Mouse (Mus musculus) kidney, embryonic 14.5 days (tissue): ENCODE results near the gene Wdr61. TPM values are rescaled to one million over a fixed set of nuclear protein-coding genes. Genes with fewer than 3 reads are reported as not detected.

Experiments used
- ATAC-seq: fragments of 200-750 bp; cut with Nextera tagmentation; 2 replicates; pipeline ENCODE4 v1.8.0; 2017; ENCODE audit warnings: moderate number of reproducible peaks, mild to moderate bottlenecking, moderate TSS enrichment, moderate library complexity; ENCODE audit not compliant: low FRiP score, low TSS enrichment
- H3K27ac ChIP-seq: fragments of 300-500 bp; sonication (generic); 2 replicates; pipeline ENCODE4 v1.5.1; 2014; ENCODE audit warnings: low read depth, mild to moderate bottlenecking, low read length, moderate library complexity, mixed read lengths
- H3K27me3 ChIP-seq: fragments of 300-500 bp; sonication (generic); 2 replicates; pipeline ENCODE4 v1.6.1; 2014; ENCODE audit warnings: mild to moderate bottlenecking, low read length; ENCODE audit not compliant: control insufficient read depth, insufficient read depth
- H3K36me3 ChIP-seq: fragments of 300-500 bp; sonication (generic); 2 replicates; pipeline ENCODE4 v1.6.1; 2014; ENCODE audit warnings: low read length, mixed read lengths; ENCODE audit not compliant: control insufficient read depth, insufficient read depth
- H3K4me1 ChIP-seq: fragments of 300-500 bp; sonication (generic); 2 replicates; pipeline ENCODE4 v1.6.1; 2014; ENCODE audit warnings: low read length, mixed read lengths; ENCODE audit not compliant: control insufficient read depth, insufficient read depth
- H3K4me2 ChIP-seq: fragments of 300-500 bp; sonication (generic); replicated peaks from 2 replicates; pipeline ENCODE4 v1.6.1; 2014; ENCODE audit warnings: low read depth, mild to moderate bottlenecking, low read length
- H3K4me3 ChIP-seq: fragments of 300-500 bp; sonication (generic); 2 replicates; pipeline ENCODE4 v1.5.1; 2014; ENCODE audit warnings: mild to moderate bottlenecking, low read length
- H3K9ac ChIP-seq: fragments of 300-500 bp; sonication (generic); 2 replicates; pipeline ENCODE4 v1.6.1; 2014; ENCODE audit warnings: low read depth, mild to moderate bottlenecking, low read length, moderate library complexity
- H3K9me3 ChIP-seq: fragments of 300-500 bp; sonication (generic); 2 replicates; pipeline ENCODE4 v1.6.1; 2016; ENCODE audit warnings: low read length; ENCODE audit not compliant: control insufficient read depth
- WGBS: fragments of 180-500 bp; shearing (Covaris S2); extraction: QIAGEN DNeasy Blood & Tissue Kit; methylation state at CpG from one replicate; pipeline ENCODE4 v1.1.7; 2014; 5-methylcytosine and 5-hydroxymethylcytosine counted together
- polyA plus RNA-seq: library from polyadenylated mRNA; unstranded; fragments of >200 nt; fragmentation: Nextera tagmentation; extraction: Ambion mirVana; gene quantifications from 2 replicates; pipeline ENCODE4 v1.2.1, GENCODE M21; 2014

Wdr61 gene
- polyA plus RNA-seq, result 162 and 192 TPM in 2 replicates

GRCm38 (mm10) chr9:54733921-54734638 lies at the start of gene Wdr61:
Gene Wdr61 (minus strand): TSS chr9:54734519.
- Histone ChIP-seq H3K9ac (peak within 1 kb of the TSS; percentile 80), H3K4me3 (peak within 1 kb of the TSS; percentile 85), H3K27me3 (no peaks in the 10 kb centered on the region), H3K36me3 (peaks cover 15% of the 10 kb centered on the region; the same call in 1 of the 2 replicates), H3K4me2 (peak within 1 kb of the TSS; percentile 76), H3K4me1 (peaks cover 9% of the 10 kb centered on the region), H3K27ac (no peak within 1 kb of the TSS), H3K9me3 (no peaks in the 10 kb centered on the region)
- peak; percentile 97 for ATAC-seq
- WGBS, result 2% methylated on average over 32 of the region's 32 CpGs

DNA sequence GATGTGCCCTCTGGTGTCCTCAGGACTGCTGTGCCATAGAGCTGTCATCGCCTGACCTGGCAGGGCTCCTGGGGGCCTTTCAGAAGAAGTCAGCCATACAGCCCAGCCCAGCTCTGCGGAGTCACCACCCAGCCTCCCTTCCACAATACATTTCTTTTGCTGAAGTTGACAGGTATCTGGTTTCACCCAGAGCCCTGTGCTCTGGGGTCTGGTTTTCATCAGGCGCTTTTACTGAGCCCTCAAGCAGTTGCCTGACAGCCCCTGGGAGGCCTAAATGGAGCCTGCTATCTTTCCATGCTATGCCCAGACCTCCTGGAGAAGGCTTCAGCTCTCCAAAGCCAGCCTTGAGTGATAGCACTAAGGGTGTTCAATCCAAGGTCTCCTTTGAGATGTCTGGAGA lies 49.7 kb upstream of the Wdr61 start:
- Histone ChIP-seq H3K9ac (no peak overlapping the region), H3K27ac (no peak overlapping the region), H3K36me3 (no peaks in the 10 kb centered on the region), H3K27me3 (no peaks in the 10 kb centered on the region), H3K4me2 (no peak overlapping the region), H3K4me3 (no peak overlapping the region), H3K4me1 (peaks cover 9% of the 10 kb centered on the region), H3K9me3 (no peaks in the 10 kb centered on the region)
- no peak; the same call in 1 of the 2 replicates for ATAC-seq
- 30% methylated on average over 3 of the region's 3 CpGs for WGBS

DNA sequence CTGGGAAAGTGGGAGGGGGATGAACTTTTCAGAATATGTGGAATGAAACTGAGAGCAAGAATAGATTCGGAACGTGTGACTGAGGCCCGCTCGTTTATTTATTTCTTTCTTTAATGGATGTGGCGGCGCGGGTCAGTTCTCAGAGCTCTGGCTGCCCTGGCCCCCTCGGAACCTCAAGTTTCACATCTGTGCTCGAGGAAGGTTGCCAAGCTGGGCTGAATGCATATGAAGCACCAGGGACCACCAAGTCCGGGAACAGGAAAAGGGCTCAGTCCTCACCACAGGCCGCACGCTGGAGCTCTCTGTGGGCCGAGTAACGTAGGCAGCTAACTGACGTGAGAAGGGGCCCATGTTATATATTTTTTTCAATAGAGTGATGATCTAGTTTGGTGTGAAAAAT lies 48.2 kb upstream of the Wdr61 start:
- peaks cover 9% of the 10 kb centered on the region for H3K4me1 ChIP-seq
- WGBS, result 33% methylated on average over 15 of the region's 15 CpGs

DNA sequence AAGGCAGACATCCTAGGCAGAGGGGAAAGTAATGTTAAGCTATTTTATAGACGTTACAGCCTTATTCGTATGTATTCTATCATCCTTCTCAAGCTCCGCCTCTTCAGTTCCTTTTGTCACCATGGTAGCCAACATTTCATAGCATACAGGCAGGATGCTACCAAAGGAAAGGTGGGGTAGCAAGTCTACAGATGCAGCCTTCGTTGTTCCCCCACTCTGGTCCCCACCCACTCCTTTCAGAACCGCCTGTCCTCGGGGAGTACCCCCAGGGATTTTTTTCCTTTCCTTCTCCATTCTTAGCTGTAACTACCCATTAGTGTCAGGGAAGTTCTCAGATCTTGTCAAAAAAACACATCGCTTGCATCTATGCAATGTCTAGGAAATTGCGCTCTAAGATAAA lies 45.0 kb upstream of the Wdr61 start:
- no peak overlapping the region for H3K4me3 ChIP-seq
- H3K27ac ChIP-seq, result no peak overlapping the region
- H3K27me3 ChIP-seq, result no peaks in the 10 kb centered on the region
- peaks cover 2% of the 10 kb centered on the region for H3K4me1 ChIP-seq
- no peak overlapping the region for H3K9ac ChIP-seq
- H3K4me2 ChIP-seq, result no peak overlapping the region
- 84% methylated on average over 8 of the region's 8 CpGs for WGBS
- ATAC-seq, result no peak
- H3K36me3 ChIP-seq, result no peaks in the 10 kb centered on the region
- no peaks in the 10 kb centered on the region for H3K9me3 ChIP-seq

More for the DNA sequence above, 48.2 kb upstream of the Wdr61 start:
- ATAC-seq, result no peak; the same call in 1 of the 2 replicates
- H3K9ac ChIP-seq, result no peak overlapping the region
- H3K4me2 ChIP-seq, result no peak overlapping the region
- no peaks in the 10 kb centered on the region for H3K36me3 ChIP-seq
- H3K4me3 ChIP-seq, result no peak overlapping the region
- H3K27me3 ChIP-seq, result no peaks in the 10 kb centered on the region
- no peaks in the 10 kb centered on the region for H3K9me3 ChIP-seq
- 0 out of 2 replicates have a peak overlapping the region, but pooled peaks have one; percentile 42 for H3K27ac ChIP-seq

DNA sequence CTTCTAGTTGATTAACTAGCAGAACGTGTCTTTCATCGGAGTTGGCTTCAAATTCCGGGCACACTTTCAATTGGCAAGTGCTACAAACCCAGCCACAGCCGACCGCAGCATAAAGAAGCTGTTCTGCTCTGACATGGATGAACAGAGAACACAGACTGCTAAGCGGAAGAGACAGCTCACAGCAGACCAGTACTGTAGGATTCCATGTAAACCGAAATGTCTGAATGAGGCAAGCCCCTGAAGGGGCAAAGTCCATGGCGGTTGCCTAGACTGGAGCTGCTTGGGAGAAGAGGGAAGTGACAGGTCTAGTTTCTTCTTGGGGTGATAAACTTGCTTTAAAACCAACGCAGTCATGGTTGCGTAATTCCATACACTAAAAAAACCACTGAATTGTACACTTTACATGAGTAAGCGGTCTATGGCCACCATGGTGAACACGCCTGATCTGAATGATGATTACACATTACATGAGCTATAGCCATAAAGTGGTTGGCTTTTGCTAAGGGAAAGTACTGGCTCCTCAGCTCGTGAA lies 42.2 kb upstream of the Wdr61 start:
- Histone ChIP-seq H3K27ac (no peak overlapping the region), H3K9ac (no peak overlapping the region), H3K4me2 (no peak overlapping the region), H3K9me3 (no peaks in the 10 kb centered on the region), H3K4me1 (no peaks in the 10 kb centered on the region), H3K4me3 (no peak overlapping the region), H3K36me3 (no peaks in the 10 kb centered on the region), H3K27me3 (no peaks in the 10 kb centered on the region)
- no peak for ATAC-seq
- 93% methylated on average over 13 of the region's 13 CpGs for WGBS

DNA sequence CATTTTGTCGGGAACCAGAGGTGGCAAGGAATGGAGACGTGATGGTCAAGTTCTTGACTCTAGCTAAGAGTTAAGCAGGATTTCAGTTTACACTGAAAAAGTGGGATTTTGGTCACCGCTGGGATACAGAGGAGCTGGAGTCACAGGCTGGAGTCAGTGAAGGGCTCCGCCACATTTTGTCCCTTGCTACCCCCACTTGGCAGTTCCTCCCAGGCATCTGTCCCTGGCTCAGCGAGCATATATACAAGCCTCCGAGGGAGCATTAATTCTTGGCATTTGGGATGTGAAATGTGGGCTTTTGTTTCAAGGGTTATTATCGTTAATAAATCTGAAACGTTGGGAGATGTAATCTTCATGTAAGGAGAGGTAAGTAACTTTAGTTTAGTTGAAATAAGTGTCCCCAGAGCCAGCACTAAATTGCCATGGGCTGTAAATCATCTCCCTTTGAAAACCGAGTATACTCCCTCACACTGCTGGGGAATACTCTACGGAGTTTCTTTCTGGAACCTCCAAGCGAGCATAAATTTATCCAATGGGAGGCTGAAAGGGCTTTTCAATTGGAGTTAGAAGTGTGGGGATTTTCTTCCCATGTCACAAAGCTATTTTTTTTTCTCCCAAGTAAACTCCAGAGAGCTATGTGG lies 35.9 kb upstream of the Wdr61 start:
- Histone ChIP-seq H3K9me3 (no peaks in the 10 kb centered on the region), H3K27me3 (peaks cover 10% of the 10 kb centered on the region), H3K27ac (peak overlapping the region; percentile 59; the same call in 1 of the 2 replicates), H3K36me3 (no peaks in the 10 kb centered on the region), H3K4me3 (no peak overlapping the region; the same call in 1 of the 2 replicates), H3K9ac (0 out of 2 replicates have a peak overlapping the region, but pooled peaks have one; percentile 12), H3K4me2 (peak overlapping the region; percentile 26), H3K4me1 (peaks cover 25% of the 10 kb centered on the region)
- ATAC-seq, result peak; percentile 73
- WGBS, result 9% methylated on average over 11 of the region's 11 CpGs

DNA sequence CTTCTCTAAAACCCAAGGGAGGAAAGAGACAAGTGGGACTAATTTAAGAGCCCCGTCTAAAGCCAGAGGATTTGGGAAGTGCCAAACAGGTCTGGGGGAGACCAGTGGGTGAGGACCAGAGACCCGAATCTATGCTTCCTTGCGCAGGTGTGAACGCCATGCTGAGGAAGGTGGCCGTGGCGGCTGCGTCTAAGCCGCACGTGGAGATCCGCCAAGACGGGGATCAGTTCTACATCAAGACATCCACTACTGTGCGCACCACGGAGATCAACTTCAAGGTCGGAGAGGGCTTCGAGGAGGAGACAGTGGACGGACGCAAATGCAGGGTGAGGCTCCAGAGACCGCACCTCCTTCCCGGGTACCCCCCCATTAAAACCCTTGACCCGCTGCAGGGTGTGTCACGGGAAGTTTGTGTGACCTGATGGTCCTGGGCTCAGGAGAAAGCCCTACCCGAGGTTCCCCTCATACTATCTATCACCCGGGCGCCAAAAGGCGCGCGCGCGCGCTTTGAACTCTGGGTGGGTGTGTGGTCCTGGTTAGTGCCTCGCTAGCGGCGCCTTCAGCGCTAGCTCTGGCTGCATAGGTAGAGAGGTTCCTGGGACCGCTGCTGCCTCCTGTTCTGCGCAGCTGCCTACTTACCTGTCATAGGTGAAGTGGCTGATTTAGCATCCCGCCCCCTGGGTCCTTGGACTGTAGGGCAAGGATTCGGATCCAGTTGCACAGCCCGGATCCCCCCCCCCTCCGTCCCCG lies 31.2 kb upstream of the Wdr61 start:
- peaks cover 33% of the 10 kb centered on the region for H3K27me3 ChIP-seq
- 0 out of 2 replicates have a peak, but pooled peaks have one; percentile 2 for ATAC-seq
- H3K4me3 ChIP-seq, result peak overlapping the region; percentile 50
- H3K9ac ChIP-seq, result peak overlapping the region; percentile 37
- WGBS, result under 1% methylated on average over 41 of the region's 41 CpGs
- no peak overlapping the region for H3K27ac ChIP-seq
- H3K9me3 ChIP-seq, result no peaks in the 10 kb centered on the region
- peaks cover 30% of the 10 kb centered on the region for H3K4me1 ChIP-seq
- H3K36me3 ChIP-seq, result no peaks in the 10 kb centered on the region
- peak overlapping the region; percentile 71 for H3K4me2 ChIP-seq

- H3K4me3 ChIP-seq, result peak within 1 kb of the TSS; percentile 50
- peak within 1 kb of the TSS; percentile 37; the same call in 1 of the 2 replicates for H3K9ac ChIP-seq
- H3K4me1 ChIP-seq, result peaks cover 24% of the 10 kb centered on the region
- H3K4me2 ChIP-seq, result peak within 1 kb of the TSS; percentile 71
- H3K9me3 ChIP-seq, result no peaks in the 10 kb centered on the region
- no peak within 1 kb of the TSS for H3K27ac ChIP-seq
- WGBS, result under 1% methylated on average over 34 of the region's 45 CpGs
- no peaks in the 10 kb centered on the region for H3K36me3 ChIP-seq
- peaks cover 33% of the 10 kb centered on the region for H3K27me3 ChIP-seq
- peak; percentile 43 for ATAC-seq
Observed at GRCm38 (mm10) chr9:54764561-54765217, 30.4 kb upstream of the Wdr61 start, which contains the start of gene Crabp1. Gene Crabp1 (plus strand): TSS chr9:54764748.
